Mouse (Mus musculus): ENCODE measurements around the gene Eef2kmt. TPM values are rescaled to one million over a fixed set of nuclear protein-coding genes. Genes with fewer than 3 reads are reported as not detected.

Gene Eef2kmt
- polyA plus RNA-seq, 1 experiment from 2014 or later: 26.4 TPM

GRCm38 (mm10) chr16:5222140-5222539, 33.6 kb downstream of the Eef2kmt start, which contains the start of gene AU021092:
AU021092 (minus strand) TSS chr16:5222299.
- no peak within 1 kb of the TSS for H3K9ac ChIP-seq (replicated peaks; ENCODE audit: low read depth)
- H3K9me3 ChIP-seq (ENCODE audit: low read length): no peaks in the 10 kb centered on the region
- H3K4me3 ChIP-seq (ENCODE audit: low read depth, low read length): peak within 1 kb of the TSS; percentile 26
- 35% methylated on average over 6 of the region's 6 CpGs for WGBS
- H3K27me3 ChIP-seq (replicated peaks; ENCODE audit: insufficient read depth, low read length): no peaks in the 10 kb centered on the region
- H3K4me1 ChIP-seq (ENCODE audit: insufficient read depth, low read depth, low read length): no peaks in the 10 kb centered on the region; the same call in 1 of the 2 replicates
- peak; percentile 80 for DNase-seq (ENCODE audit: low spot score)
- no peak for TF ChIP-seq CTCF (IDR thresholded peaks at IDR 0.05)
- 0 out of 2 replicates have a peak, but pooled peaks have one; percentile 26 for TF ChIP-seq EP300 (IDR thresholded peaks at IDR 0.05)
- peak within 1 kb of the TSS; percentile 66 for H3K27ac ChIP-seq (ENCODE audit: low read length)
- H3K4me2 ChIP-seq (replicated peaks; ENCODE audit: low read depth, low read length): peak within 1 kb of the TSS; percentile 45
- peak; percentile 93 for ATAC-seq
- H3K36me3 ChIP-seq (ENCODE audit: insufficient read depth, low read length): no peaks in the 10 kb centered on the region

- Histone ChIP-seq H3K9me3 (ENCODE audit: low read length) (no peaks in the 10 kb centered on the region), H3K4me2 (replicated peaks; ENCODE audit: low read depth, low read length) (peak overlapping the region; percentile 45), H3K27ac (ENCODE audit: low read length) (peak overlapping the region; percentile 66), H3K36me3 (ENCODE audit: insufficient read depth, low read length) (no peaks in the 10 kb centered on the region), H3K4me1 (ENCODE audit: insufficient read depth, low read depth, low read length) (no peaks in the 10 kb centered on the region; the same call in 1 of the 2 replicates), H3K9ac (replicated peaks; ENCODE audit: low read depth) (no peak overlapping the region), H3K4me3 (ENCODE audit: low read depth, low read length) (peak overlapping the region; percentile 26), H3K27me3 (replicated peaks; ENCODE audit: insufficient read depth, low read length) (no peaks in the 10 kb centered on the region)
- DNase-seq (ENCODE audit: low spot score): peak; percentile 62
- 17% methylated on average over 4 of the region's 4 CpGs for WGBS
- ATAC-seq: peak; percentile 61
- TF ChIP-seq CTCF (IDR thresholded peaks at IDR 0.05): no peak
- TF ChIP-seq EP300 (IDR thresholded peaks at IDR 0.05): no peak
These were observed 34.4 kb downstream of the Eef2kmt start for GRCm38 (mm10) chr16:5221403-5221802.

GRCm38 (mm10) chr16:5217341-5218133, 38.2 kb downstream of the Eef2kmt start:
- Histone ChIP-seq H3K4me2 (replicated peaks; ENCODE audit: low read depth, low read length) (no peak overlapping the region), H3K27ac (ENCODE audit: low read length) (no peak overlapping the region), H3K27me3 (replicated peaks; ENCODE audit: insufficient read depth, low read length) (no peaks in the 10 kb centered on the region), H3K9me3 (ENCODE audit: low read length) (no peaks in the 10 kb centered on the region), H3K4me1 (ENCODE audit: insufficient read depth, low read depth, low read length) (no peaks in the 10 kb centered on the region; the same call in 1 of the 2 replicates), H3K36me3 (ENCODE audit: insufficient read depth, low read length) (no peaks in the 10 kb centered on the region), H3K9ac (replicated peaks; ENCODE audit: low read depth) (no peak overlapping the region), H3K4me3 (ENCODE audit: low read depth, low read length) (no peak overlapping the region)
- DNase-seq (ENCODE audit: low spot score): no peak
- TF ChIP-seq EP300 (IDR thresholded peaks at IDR 0.05) (no peak), CTCF (IDR thresholded peaks at IDR 0.05) (no peak)
- WGBS: 60% methylated on average over 5 of the region's 5 CpGs
- ATAC-seq: no peak

- H3K27ac ChIP-seq (ENCODE audit: low read length): no peak overlapping the region
- no peak for DNase-seq (ENCODE audit: low spot score)
- 46% methylated on average over 6 of the region's 6 CpGs for WGBS
These were observed 39.1 kb downstream of the Eef2kmt start for GRCm38 (mm10) chr16:5216686-5217085.

GRCm38 (mm10) chr16:5214126-5214525, 41.7 kb downstream of the Eef2kmt start:
- DNase-seq (ENCODE audit: low spot score) (no peak), ATAC-seq (no peak)
- Histone ChIP-seq H3K36me3 (ENCODE audit: insufficient read depth, low read length) (no peaks in the 10 kb centered on the region), H3K4me2 (replicated peaks; ENCODE audit: low read depth, low read length) (no peak overlapping the region), H3K4me3 (ENCODE audit: low read depth, low read length) (no peak overlapping the region), H3K4me1 (ENCODE audit: insufficient read depth, low read depth, low read length) (no peaks in the 10 kb centered on the region; the same call in 1 of the 2 replicates), H3K27ac (ENCODE audit: low read length) (no peak overlapping the region), H3K9ac (replicated peaks; ENCODE audit: low read depth) (no peak overlapping the region), H3K27me3 (replicated peaks; ENCODE audit: insufficient read depth, low read length) (no peaks in the 10 kb centered on the region), H3K9me3 (ENCODE audit: low read length) (no peaks in the 10 kb centered on the region)
- TF ChIP-seq CTCF (IDR thresholded peaks at IDR 0.05): no peak
- WGBS: 92% methylated on average over 2 of the region's 2 CpGs

More at GRCm38 (mm10) chr16:5216686-5217085, 39.1 kb downstream of the Eef2kmt start:
- Histone ChIP-seq H3K9ac (replicated peaks; ENCODE audit: low read depth) (no peak overlapping the region), H3K4me1 (ENCODE audit: insufficient read depth, low read depth, low read length) (no peaks in the 10 kb centered on the region; the same call in 1 of the 2 replicates), H3K9me3 (ENCODE audit: low read length) (no peaks in the 10 kb centered on the region), H3K36me3 (ENCODE audit: insufficient read depth, low read length) (no peaks in the 10 kb centered on the region), H3K4me2 (replicated peaks; ENCODE audit: low read depth, low read length) (no peak overlapping the region), H3K4me3 (ENCODE audit: low read depth, low read length) (no peak overlapping the region), H3K27me3 (replicated peaks; ENCODE audit: insufficient read depth, low read length) (no peaks in the 10 kb centered on the region)
- TF ChIP-seq CTCF (IDR thresholded peaks at IDR 0.05): no peak
- ATAC-seq: no peak

- TF ChIP-seq EP300 (IDR thresholded peaks at IDR 0.05) (no peak), CTCF (IDR thresholded peaks at IDR 0.05) (no peak)
These were observed 43.6 kb downstream of the Eef2kmt start for GRCm38 (mm10) chr16:5212150-5212549.

More at GRCm38 (mm10) chr16:5212150-5212549, 43.6 kb downstream of the Eef2kmt start:
- H3K4me2 ChIP-seq (replicated peaks; ENCODE audit: low read depth, low read length): no peak overlapping the region
- no peak overlapping the region for H3K4me3 ChIP-seq (ENCODE audit: low read depth, low read length)
- H3K4me1 ChIP-seq (ENCODE audit: insufficient read depth, low read depth, low read length): no peaks in the 10 kb centered on the region; the same call in 1 of the 2 replicates
- no peaks in the 10 kb centered on the region for H3K27me3 ChIP-seq (replicated peaks; ENCODE audit: insufficient read depth, low read length)
- 76% methylated on average over 3 of the region's 3 CpGs for WGBS
- no peak for ATAC-seq
- no peak for DNase-seq (ENCODE audit: low spot score)
- H3K27ac ChIP-seq (ENCODE audit: low read length): no peak overlapping the region
- no peaks in the 10 kb centered on the region for H3K9me3 ChIP-seq (ENCODE audit: low read length)
- H3K9ac ChIP-seq (replicated peaks; ENCODE audit: low read depth): no peak overlapping the region
- H3K36me3 ChIP-seq (ENCODE audit: insufficient read depth, low read length): no peaks in the 10 kb centered on the region

All from lung, postnatal 0 days (tissue).